Mouse (Mus musculus) lung, postnatal 14 days (tissue): ENCODE measurements around the gene B430305J03Rik.

Experiments used
- DNase-seq: peaks from one replicate; pipeline ENCODE4 v3.0.0; 2021

Gene B430305J03Rik

DNA sequence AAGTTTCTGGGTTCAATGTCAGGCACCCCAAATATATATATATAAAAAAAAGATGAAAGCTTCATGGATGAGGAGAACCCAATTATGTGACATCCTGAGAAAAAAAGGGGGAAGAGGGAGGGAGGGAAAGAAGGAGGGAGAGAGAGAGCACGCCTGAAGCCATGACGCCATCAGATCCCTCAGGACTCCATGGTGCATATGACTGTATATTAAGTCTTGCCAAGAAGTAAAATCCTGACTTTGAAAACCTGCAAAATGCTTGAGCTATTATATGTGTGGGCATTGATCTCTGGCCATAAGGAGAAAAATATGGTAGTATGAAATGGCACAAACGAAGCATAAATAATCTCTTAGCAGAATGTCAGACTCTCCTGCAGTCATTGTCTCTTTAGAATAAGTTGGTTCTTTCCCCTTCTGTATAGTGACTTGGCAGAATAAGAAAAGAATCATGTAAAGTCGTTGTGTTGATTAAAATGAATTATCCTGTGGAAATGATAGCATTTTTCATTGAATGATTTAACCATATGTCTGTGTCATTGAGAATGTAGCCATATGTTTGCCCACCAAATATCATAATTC is 17.6 kb downstream of the B430305J03Rik start:
- no peak for DNase-seq

- no peak for DNase-seq
Measured at GRCm38 (mm10) chr3:61345636-61346035, 20.1 kb downstream of the B430305J03Rik start.

- no peak for DNase-seq
Measured at GRCm38 (mm10) chr3:61344031-61344430, 21.7 kb downstream of the B430305J03Rik start.

- no peak for DNase-seq
Measured at GRCm38 (mm10) chr3:61340321-61340720, 25.4 kb downstream of the B430305J03Rik start.

DNA sequence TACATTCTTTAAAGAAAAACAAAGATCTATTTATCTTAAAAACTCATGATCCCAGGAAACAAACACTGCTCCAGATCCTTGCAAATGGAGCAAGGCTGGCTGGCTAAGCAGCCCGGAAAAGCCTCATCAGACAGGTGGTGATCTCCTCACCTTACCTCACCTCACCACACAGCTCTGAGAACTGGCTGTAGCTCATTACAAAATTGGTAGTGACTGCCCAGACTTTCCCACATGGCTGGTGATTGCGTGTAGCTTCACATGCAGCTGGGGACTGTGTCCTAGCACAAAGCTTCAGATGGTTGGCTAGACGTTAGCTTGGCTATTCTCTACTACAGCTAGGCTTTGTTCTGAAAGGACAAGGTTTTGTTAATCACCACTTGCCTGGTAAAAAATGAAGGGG is 28.5 kb downstream of the B430305J03Rik start:
- no peak for DNase-seq

DNA sequence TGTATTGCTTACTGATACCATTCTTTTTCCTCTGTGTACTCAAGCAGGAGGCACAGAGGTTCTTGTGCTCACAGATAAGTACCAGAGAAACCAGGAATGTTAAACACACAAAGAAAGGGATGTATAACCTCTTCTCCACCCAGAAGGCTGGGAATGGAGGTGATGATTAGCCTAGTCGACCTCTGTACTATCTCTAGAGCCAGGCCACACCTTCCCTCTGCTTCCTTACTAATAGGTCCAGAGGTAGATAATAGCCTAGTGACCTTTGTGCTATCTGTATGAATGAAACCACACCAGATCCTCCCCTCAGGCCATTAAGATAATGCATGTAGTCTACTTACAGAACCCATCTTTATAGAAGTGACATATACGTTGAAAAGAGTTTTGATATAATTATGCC is 29.5 kb downstream of the B430305J03Rik start:
- no peak for DNase-seq

- no peak for DNase-seq
Measured at GRCm38 (mm10) chr3:61321632-61322031, 44.1 kb downstream of the B430305J03Rik start.

DNA sequence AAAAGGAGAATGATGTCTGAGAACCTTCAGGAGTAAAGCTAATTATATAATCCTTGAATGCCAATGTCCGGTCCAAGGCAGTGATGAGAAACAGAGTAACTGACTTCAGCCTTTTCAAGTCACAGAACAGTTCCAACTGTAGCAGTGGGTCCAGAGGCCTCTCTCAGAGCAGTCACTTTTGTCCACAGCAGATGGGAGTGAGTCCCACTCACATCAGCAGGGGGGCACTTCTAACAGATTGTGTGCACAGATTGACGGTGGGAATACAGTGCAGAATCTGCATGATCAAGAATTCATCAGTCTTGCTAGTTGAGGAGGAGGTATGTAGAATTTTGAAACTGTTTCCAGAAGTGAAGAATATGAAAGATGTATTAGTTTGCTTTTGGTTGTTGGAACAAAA is 45.7 kb downstream of the B430305J03Rik start:
- DNase-seq = no peak

GRCm38 (mm10) chr3:61315002-61315401 is 50.7 kb downstream of the B430305J03Rik start:
- DNase-seq = no peak
